Mouse (Mus musculus) testis, postnatal 14 days (tissue): ENCODE results near the gene Ube4b.
"Not testable (repeated sequence)": the region's sequence is repeated elsewhere in the genome, so short reads cannot be mapped to it uniquely, and the experiment has no call there.

Source experiments
- DNase-seq: peaks from one replicate; pipeline ENCODE4 v3.0.0; 2021; ENCODE audit warnings: low spot score

The Ube4b gene

DNA sequence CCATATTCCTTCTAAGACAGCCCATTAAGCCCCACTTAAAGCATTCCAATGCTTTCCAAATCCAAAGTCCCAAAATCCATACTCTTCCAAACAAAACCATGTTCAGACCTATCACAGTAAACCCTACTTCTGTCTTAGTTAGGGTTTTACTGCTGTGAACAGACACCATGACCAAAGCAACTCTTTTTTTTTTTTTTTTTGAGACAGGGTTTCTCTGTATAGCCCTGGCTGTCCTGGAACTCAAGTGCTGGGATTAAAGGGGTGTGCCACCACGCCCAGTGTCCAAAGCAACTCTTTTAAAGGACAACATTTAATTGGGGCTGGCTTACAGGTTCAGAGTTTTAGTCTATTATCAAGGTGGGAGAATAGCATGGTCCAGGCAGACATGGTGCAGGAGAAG, 5.3 kb upstream of the Ube4b start:
- DNase-seq = not testable (repeated sequence)

DNA sequence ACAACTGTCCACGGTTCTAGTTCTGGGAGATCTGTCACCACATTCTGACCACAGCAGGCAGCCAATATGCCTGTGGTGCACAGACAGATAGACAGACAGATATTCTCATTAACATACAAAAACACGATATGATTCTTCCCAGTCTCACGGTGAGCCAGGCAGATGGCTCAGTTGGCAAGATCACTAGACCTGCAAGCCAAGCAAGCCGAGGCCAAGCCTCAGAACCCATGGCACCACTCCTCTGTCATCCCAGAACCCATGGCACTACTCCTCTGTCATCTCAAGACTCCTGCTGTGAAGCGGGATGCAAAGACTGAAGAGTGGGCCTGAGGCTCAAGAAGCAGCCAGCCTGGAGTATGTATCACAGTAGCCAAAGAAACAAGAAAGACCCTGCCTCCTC, 3.0 kb upstream of the Ube4b start:
- DNase-seq = no peak

DNA sequence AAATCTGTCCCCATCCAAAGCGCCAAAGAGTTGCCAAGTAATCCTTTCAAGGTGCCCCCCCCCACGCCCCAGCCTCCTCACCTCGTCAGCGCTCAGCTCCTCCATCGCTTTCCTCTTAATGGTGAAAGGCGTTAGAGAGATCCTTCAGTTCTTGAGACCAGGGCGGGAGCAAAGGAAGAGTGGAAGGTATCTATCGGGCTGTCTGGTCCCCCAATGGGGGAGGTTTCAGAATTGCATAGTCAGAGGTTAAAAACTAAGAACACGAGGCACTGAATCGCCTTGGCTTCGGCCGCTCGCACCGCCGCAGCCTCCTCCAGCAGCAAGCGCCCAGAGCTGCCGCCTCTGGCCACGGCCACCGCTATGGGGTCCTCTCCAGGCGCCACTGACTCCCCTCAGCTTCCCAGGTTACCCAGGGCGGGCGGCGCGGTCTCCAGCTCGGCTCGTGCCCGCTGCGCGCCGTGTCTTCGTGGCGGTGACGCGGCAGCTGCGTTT, 702 bp downstream of the Ube4b start:
- no peak for DNase-seq

DNA sequence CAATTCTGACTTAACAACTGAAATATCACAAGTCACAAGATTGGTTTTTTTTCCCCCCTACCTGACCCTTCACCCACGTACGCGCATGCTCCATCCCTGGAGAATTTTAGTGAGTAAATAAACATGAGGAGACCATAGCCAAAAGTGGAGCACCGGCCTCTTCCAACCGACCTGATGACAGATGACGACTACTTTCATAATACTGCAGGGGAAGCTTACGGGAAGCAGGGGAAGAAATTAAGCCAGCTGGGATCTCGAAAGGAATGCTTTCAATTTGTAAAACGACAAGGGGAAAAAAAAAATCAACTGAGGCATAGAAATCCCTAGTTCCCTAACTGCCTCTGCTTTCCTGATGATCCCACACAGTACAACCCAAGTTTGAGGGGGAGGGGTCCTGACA, 1.8 kb downstream of the Ube4b start:
- no peak for DNase-seq

DNA sequence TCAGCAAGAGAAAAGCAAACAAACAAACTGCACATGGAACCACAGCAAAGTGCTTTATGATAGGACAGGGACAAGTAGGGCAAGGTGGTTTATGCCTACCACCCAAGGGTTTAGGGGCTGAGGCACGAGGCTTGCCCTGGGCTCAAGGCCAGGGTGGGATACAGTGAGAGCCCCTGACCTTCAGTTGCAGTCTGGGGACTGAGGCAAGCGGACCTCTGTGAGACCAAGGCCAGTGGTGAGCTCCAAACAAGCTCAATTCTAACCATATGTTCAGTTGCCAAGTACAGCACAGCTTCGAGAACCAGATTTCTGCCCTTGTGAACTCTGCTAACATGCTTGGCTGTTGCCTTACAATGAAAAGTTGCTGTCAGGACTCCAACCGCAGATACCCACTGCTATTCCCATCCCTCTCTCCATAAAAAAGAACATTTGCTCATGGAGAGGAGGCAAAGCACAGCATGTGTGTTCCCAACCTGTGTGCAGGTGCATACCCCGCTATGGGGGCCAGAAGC, 8.6 kb downstream of the Ube4b start:
- no peak for DNase-seq

DNA sequence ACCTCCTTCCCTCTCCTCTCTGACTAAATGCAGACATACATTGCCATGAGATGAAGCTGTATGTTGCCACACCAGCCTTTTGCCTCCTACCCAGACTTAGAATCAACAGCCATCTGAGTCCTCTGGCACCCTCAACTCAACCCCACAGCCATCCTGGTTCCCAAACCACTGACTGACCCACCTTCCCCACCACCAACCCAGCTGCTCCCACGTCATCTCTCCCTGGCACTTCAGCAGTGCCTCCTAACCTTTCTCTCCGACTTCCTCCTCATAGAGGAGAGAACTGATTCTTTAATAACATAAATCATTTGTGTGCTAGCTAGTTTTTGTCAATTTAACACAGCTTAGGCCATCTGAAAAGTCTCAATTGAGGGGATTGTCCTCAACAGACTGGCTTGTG, 9.6 kb downstream of the Ube4b start:
- DNase-seq = no peak

DNA sequence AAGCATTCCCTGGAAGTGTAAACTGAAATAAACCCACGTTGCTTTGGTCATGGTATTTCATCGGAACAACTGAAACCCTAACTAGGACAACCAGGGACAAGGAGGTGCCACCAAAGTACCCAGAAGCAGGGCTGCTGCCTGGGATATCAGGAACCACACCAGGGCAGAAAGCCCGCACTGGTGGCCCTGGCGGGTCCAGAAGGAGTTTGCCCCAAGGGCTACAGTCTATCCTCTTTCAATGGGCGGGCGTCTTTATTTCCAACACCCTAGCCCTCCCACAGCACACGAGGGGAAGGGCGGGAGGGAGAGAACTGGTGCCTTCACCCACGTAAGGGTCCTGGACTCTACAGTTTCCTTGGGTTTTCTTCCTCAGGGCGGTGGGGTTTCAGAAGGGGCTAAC, 10.1 kb downstream of the Ube4b start:
- no peak for DNase-seq

DNA sequence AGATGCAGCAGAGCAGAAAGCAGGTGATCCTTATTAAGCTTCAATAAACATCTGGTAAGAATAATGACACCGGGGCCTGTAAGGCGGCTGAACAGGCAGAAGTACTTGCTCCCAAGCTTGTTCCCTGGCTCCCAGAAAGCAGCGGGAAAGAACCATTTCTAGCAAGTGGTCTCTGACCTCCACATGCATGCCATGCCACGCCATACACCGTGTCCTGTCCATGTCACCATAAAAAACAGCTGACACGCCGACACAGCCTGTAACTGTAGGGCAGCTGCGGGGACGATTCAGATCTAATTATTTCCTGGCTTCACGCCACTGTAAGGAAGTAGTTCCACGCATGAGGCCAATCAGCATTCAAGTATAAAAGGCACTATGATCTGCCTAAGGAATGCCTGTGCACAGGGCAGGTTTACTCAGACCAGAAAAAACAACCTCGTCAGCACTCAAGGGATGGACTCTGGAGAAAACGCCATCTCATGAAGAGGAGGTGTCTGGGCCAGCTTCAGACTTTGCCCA, 10.8 kb downstream of the Ube4b start:
- DNase-seq = no peak

DNA sequence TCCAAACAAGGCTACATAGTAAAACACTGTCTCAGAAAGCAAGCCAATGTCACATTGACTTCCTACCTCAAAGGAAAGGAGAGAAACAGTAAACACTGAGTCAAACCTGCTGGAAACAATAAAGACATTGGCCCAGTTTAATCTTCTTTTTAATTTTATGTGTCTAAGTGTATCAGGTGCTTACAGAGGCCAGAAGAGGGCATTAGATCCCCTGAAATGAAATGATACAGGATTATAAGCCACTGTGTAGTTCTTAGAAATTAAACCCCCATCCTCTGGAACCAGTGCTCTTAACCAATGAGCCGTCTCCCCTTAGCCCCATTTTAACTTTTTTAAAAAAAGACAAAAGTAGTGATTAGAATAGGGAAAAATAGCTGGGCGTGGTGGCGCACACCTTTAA, 12.3 kb downstream of the Ube4b start:
- DNase-seq = no peak

DNA sequence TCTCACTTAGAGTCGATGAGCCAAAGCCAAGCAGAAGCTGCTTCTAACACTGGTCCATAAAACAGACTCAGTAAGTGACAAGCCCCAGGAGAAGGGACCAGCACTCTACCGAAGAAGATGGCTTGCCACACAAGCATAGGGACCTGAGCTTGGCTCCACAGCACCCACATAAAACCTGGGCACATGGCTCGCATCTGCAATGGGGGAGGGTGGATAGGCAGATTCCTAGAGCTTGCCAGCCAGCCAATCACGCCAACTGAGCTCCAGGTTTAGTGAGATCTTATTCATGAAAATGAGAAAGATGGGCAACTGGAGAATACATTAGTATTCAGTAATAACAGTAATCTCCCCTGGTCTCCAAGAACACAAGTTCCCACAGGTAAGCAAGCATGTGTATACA, 16.8 kb downstream of the Ube4b start:
- DNase-seq = no peak

DNA sequence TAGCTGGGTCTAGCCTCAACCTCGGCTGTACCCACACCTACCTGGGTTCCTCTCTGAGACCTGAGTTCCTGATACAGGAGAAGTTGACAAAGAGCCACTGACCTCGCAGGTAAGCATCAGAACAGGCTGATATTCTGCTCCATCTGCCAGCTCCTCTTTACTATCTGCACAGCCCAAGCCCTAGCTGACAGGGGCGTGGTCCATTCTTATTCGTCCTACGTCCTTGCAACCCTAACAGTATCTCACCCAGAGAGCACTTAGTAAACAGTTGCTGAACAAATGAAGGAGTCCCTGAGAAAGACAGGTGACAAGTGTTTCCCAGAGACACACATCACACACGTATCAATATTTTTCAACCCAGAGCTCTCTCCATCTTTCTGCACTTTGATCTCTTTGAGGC, 18.2 kb downstream of the Ube4b start:
- no peak for DNase-seq

DNA sequence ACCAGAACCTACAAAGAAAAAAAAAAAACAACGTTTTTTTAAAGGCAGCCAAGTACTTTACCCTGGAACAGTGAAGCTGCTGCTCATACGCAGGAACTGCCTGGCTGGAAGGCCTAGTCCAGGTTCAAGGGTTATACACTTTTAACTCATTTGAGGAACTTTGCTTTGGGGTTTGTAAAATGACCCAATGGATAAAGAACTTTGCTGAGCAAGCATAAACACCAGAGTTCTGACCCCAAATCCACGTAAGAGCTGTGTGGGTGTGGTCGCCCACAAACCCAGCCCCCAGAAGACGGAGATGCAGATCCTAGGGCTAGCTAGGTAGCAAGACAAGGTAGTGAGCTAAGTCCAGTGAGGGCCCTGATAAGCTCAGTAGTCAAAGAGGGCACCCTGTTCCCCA, 19.1 kb downstream of the Ube4b start:
- no peak for DNase-seq

DNA sequence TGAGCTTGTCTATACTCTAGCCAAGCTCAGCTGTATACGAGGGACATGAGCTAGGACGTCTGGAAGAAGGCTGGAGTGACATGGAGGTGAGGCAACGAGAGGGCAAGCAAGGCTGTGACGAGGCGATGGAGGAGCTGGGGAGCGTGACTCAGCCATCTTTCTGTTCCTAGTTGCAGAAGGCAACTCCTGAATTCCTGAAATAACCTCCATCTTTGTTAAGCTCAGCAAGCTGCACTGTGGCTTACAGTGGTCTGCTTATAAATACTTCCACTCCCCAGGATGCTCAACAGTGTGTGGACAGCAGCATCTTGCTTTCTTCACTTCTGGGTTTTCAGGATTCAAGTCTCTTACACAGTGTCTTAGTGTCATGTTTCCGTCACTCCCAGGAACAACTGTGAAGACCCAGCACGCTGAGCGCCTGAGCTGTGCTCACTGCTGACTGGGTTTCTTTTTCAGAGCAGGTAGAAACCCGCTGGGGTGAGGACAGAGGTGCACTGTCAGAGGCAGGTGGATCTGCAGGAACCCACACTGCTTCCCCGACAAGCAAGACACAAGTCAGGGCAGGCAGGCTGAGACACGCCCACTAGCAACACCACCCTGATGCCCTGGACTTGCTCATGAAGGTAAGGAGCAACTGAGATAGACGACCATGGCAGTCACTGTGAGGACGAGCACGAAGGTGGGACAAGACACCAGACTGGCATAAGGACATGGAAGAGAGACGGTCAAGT, 20.7 kb downstream of the Ube4b start:
- DNase-seq = no peak

DNA sequence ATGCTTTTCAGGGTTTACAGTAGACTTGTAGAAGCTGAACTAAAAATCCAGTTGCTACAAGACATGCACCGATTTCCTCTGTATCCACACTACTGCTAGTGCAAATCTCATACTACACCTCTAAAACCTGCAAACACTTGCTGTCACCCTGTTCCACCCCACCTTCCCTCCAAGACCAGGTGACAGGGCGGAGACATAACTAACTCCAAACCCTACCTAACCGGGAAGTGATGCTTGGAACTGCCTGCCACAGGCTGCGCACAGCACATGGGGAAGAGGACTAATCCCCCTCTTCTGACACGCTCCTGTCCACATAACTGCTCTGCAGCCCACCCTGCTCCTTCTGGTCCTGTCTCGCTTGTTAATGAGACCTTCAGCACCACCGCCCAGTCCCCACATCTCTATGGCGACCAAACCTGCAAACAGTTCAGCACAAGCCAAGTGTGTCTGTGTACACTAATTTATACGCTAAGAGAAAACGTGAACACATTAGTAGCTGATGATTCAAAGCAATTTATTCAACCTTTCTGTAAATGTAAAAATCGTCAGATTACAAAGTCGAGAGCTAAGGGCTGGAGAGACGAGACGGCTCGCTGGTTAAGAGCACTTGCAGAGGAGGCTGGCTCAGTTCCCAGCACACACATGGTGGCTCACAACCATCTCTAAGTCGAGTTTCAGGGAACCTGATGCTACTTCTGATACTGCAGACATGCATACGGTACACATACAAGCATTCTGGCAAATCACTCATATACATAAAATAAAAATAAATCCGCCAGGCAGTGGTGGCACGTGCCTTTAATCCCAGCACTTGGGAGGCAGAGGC, 21.7 kb downstream of the Ube4b start:
- no peak for DNase-seq

DNA sequence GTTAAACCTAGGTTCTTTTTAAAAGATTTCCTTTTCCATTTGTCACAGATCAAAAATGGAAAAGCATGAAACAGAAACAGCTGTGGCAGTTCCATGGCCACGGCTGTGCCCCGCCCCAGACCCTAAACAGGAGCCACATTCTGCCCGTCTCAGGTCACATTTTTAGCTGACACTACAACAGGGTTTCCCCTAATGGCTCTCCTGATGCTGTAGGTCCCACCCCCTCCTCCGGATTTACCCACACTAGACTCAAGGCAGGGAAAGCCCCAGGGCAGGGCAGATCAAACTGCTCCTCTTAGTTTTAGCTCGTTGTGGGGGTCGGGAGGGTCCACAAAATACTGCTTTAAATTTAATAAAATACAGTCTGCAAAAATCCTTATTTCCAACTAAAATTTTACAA, 23.5 kb downstream of the Ube4b start:
- DNase-seq = no peak

DNA sequence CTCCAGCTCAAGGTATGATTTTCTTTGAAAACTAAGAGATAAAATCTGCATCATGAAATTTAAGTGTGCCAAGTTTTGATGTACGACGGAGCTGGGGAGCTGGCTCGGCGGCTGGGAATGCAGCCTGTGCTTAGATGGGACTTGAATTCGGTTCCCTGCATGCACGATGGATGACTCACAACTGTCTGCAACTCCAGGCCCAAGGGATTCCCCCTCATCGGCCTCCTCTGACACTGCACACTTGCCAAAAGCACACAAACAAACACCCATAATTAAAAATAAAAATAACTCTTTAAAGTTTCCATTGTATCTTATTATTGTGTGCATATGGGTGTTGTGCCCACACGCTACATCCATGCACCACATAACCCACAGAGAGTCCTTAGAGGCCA, 25.0 kb downstream of the Ube4b start:
- DNase-seq = no peak

DNA sequence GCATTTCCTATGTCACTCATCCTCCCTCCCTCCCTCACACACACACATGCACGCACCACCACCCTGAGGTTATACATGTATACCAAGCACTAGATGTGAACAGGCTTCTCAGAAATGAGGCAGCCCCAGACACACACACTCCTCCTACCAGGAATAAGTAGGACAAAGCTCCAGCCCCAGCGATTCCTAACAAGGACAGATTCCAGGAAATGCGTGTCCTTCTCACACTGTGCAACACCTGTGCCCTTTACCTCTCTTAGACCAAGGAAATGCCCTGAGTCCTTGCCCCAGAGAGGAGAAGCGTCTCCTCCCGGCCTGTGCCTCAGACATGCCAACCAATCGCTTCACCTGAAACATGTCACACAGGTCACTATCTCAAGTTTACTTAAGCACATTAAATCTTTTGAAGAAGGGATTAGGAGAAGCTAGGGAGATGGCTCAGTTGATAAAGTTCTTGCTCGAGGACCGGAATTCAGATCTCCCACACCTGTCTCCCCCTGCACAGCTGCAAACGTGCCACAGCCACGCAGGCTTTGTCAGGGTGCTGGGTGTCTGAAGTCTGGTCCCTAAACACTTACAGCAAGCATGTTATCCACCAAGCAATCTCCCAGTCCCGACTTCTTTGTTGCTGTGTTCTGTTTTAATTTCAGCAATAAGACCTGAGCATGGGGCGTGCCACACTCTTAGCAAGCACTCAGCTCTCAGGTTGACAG, 25.5 kb downstream of the Ube4b start:
- DNase-seq = no peak

DNA sequence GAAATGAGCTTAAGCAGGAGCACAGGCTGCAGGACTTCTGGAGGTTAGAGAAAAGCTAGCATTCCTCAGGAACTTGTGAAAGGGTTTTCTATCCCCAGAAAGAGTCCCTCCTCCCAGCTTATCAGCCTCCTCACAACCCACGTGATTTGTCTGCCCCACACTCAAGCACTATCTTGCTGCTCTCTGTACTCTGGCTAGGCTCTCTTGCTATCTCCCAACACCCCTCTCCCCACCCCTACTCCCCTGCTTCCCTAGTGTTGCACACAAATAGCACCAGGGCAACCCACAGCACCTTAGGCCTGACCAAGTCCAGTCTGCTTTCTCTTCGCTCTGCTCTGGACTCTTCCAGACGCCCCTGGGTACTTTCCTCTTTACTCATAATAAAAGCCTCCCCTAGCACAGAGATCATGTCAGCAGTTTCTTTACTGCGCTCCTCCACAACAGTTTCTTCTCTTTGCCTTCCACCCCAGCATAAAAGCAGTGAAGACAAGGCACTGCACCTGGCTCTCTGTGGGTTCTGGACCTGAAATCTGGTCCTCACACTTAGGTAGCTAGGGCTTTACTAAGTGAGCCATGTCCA, 27.1 kb downstream of the Ube4b start:
- peak; percentile 24 for DNase-seq

DNA sequence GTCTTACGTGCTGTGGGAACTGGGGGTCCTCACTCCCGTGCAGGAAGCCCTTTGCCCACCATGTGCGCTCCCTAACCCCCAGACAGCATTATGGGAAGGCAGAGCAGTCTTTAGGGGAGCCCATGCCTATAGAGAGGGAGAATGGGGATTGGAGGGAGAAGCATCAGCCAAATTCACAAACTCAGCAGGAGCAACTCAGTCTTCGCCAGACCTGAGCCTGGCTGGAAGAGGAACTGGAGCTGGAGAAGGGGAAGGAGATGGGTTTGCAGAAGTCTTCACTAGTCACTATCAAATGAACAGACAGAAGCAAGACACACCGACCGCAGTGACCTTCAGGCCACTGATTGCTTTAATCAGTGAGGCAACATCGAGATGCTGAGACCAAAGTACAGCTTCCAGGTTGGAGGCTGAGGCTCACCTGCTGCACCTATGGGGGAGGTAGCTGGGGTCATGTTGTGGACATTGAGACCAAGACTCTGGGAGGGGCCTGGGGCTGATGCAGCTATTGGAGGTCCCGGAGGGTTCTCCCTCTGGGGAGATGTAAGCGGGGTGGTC, 28.3 kb downstream of the Ube4b start:
- DNase-seq = no peak

DNA sequence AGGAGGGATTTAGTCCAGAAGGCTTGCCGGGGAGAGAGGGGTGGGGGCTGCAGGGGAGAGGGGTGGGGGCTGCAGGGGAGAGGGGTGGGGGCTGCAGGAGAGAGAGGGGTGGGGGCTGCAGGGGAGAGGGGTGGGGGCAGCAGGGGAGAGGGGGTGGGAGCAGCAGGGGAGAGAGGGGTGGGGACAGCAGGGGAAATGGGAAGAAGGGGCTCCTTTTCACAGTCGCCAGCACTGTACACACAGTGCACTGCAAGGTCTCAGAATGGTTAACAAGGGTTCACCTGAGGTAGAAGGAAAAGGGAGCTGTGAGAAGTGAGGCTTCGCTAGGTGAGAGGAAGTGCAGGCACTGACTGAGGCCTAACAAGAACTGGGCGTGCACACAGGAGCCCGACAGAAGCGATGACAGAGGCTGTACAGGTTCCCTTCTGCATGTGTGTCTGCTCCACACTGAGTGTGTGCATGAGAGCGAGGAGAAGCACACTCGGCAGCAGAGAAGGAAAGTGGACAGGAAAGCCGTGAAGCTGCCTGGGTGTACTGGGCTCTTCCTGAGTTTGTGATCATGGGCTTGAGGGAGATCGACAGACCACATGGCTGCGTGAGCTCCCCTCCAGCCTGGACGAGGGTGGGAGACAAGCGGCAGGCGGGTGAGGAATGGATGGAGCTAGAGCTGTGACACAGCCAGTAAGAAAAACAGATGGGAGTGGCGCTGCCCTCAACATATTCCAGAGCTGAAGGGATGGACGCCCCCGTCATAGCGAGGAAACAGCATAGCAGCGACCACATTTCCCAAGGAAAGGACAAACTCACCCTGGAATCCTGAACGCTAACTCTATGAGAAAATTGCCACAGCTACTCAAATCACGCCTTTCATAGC, 29.9 kb downstream of the Ube4b start:
- no peak for DNase-seq

DNA sequence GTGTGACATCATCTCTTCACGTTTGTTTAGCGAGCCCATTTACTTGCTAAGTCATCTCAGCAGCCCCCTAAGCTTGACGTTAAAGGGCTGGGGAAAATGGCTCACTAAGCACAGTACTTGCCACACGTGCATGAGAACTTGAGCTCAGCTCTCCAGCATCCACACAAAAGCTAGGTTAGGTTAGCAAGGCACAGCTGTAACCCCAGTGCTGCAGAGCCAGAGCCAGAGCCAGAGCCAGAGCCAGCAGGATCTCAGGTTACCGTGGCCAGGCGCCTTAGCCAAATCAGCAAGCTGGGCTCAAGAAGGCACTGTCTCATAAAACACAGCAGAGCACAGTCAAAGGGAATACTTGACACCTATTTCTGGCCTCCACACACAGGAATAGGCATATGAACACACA, 31.0 kb downstream of the Ube4b start:
- DNase-seq = no peak
